Mouse (Mus musculus): ENCODE results near the gene Urb2. TPM values are rescaled to one million over a fixed set of nuclear protein-coding genes. Genes with fewer than 3 reads are reported as not detected.
"Not testable (repeated sequence)": the region's sequence is repeated elsewhere in the genome, so short reads cannot be mapped to it uniquely, and the experiment has no call there.

The Urb2 gene
- polyA plus RNA-seq, 1 experiment from 2014 or later: 5.5 TPM

DNA sequence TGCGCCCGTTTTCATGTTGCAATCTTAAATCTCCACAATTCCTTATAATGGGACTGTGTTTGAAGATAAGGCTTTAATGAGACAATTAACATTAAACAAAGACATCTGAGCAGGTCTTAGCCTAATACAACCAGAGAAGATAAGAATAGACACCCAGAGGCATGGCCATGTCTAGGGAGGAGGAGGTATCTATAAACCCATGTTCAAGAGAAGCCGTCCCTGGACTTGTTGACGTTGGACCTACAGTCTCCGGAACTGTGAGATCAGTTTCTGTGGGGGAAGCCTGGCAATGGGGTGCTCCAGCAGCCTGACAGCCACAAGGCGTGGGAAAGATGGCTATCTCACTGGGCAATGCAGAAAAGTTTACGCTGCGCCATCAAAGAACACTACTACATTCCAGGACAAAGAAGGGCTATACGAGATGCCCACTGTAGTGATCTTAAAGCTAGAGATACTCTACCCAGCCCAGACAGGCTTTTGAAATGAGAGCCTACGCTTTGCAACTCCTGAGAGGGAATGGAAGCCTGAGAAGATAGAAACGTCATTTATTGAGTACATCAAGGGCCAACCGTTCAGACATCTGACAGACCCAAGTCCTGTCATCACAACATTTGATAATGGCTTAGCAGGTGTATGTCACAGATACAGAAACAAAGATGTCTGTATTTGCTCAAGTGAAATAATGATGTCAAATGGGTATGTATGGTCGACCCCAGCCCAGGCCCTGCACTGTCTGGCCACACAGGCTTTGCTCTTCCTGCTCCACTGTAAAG, 30.8 kb upstream of the Urb2 start:
- H3K9me3 ChIP-seq (replicated peaks): no peaks in the 10 kb centered on the region
- no peaks in the 10 kb centered on the region for H3K27me3 ChIP-seq
- H3K4me1 ChIP-seq: no peaks in the 10 kb centered on the region
- WGBS: 81% methylated on average over 13 of the region's 13 CpGs
- peaks cover 22% of the 10 kb centered on the region for H3K36me3 ChIP-seq
- no peak overlapping the region for H3K4me3 ChIP-seq (replicated peaks)
- H3K9ac ChIP-seq: no peak overlapping the region
- H3K4me2 ChIP-seq: no peak overlapping the region
- ATAC-seq (replicated peaks; ENCODE audit: low FRiP score): no peak
- H3K27ac ChIP-seq: no peak overlapping the region

DNA sequence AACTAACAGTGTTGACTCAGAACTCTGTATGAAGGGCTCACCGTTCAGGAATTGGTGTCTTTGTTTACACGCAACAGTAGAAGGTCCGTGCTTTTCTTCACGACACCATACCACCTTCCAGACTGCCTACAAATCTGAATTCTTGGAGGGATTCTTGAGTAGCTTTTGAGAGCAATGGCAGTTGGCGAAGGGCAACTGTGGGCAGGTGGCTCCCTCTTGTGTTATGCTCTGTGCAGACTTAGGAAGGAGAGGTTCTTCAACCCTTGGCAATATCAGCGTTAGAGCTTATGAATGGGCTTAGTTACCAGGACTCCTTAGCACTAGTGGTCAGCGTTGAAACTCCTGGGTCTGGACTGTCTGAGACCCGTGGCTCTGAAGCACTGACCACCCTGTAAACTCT, 28.7 kb upstream of the Urb2 start:
- Histone ChIP-seq H3K4me2 (no peak overlapping the region), H3K36me3 (peaks cover 40% of the 10 kb centered on the region), H3K4me3 (replicated peaks) (no peak overlapping the region), H3K27ac (no peak overlapping the region), H3K9me3 (replicated peaks) (no peaks in the 10 kb centered on the region), H3K4me1 (no peaks in the 10 kb centered on the region), H3K27me3 (no peaks in the 10 kb centered on the region), H3K9ac (no peak overlapping the region)
- ATAC-seq (replicated peaks; ENCODE audit: low FRiP score): no peak
- 90% methylated on average over 8 of the region's 8 CpGs for WGBS

DNA sequence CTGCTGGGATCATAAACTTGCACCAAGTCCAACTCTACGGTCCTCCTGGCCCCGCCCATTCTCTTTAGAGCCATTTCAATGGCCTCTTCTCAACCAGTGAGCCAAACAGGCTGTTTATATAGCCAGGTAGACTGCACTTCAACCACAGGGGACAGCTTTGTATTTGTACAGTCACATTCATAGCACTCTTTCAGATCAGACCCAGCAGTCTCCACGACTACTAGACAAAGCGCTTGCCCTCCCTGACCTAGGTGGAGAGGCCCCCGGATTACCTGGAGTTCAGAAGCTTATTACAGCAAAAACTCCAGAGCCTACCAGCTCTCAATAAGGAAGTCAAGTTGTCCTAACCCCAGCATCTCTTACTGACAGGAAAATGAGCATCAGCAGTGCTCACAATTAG, 27.7 kb upstream of the Urb2 start:
- H3K4me1 ChIP-seq: no peaks in the 10 kb centered on the region
- no peak overlapping the region for H3K27ac ChIP-seq
- no peak for ATAC-seq (replicated peaks; ENCODE audit: low FRiP score)
- no peak overlapping the region for H3K9ac ChIP-seq
- no peaks in the 10 kb centered on the region for H3K27me3 ChIP-seq
- WGBS: 88% methylated on average over 5 of the region's 5 CpGs
- no peak overlapping the region for H3K4me2 ChIP-seq
- H3K36me3 ChIP-seq: peaks cover 49% of the 10 kb centered on the region
- H3K9me3 ChIP-seq (replicated peaks): no peaks in the 10 kb centered on the region
- no peak overlapping the region for H3K4me3 ChIP-seq (replicated peaks)

DNA sequence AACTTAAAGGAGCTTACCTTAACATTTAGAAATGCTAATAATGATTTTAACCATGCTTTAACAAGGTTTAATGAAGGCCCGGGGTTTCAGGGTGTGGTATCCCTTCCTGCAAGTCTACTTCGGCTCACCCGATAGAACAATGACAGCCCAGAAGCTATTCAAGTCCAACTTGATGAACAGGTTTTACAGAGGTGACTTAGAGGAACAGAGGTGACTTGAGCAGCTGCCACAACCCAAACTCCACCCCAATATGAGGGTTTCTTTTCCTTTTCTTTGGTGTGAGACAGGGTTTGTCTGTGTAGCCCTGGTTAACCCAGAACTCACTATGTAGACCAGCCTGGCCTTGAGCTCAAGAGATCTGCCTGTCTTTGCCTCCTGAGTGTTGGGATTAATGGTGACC, 27.3 kb upstream of the Urb2 start:
- whole genome bisulfite sequencing: 81% methylated on average over 3 of the region's 3 CpGs
- Histone ChIP-seq H3K9me3 (replicated peaks) (no peaks in the 10 kb centered on the region), H3K9ac (no peak overlapping the region), H3K27me3 (no peaks in the 10 kb centered on the region), H3K4me2 (no peak overlapping the region), H3K4me1 (no peaks in the 10 kb centered on the region), H3K27ac (no peak overlapping the region), H3K36me3 (peaks cover 53% of the 10 kb centered on the region), H3K4me3 (replicated peaks) (no peak overlapping the region)
- ATAC-seq (replicated peaks; ENCODE audit: low FRiP score): no peak

DNA sequence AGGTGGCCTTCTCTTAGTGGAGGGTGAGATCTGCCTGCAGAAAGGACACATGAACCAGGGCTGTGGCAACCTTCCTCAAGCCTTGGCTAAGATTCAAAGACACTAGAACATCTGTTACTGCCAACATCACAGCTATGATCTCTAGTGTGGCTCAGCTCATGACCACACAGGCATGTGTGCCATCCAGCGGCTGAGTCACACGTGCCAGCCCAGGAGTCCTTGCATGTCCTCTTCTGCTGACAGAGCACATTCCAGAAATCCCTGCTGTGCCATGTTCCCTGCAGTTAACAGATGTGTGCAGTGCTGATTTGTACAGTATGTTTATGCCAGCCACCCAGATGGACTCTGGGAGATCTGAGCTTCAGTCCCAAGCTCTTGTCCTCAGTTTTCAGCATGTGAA, 21.7 kb upstream of the Urb2 start:
- no peak for ATAC-seq (replicated peaks; ENCODE audit: low FRiP score)
- 90% methylated on average over 2 of the region's 2 CpGs for WGBS
- Histone ChIP-seq H3K36me3 (peaks cover 93% of the 10 kb centered on the region), H3K27ac (no peak overlapping the region), H3K9me3 (replicated peaks) (no peaks in the 10 kb centered on the region), H3K4me3 (replicated peaks) (no peak overlapping the region), H3K4me2 (no peak overlapping the region), H3K9ac (no peak overlapping the region), H3K27me3 (no peaks in the 10 kb centered on the region), H3K4me1 (no peaks in the 10 kb centered on the region)

DNA sequence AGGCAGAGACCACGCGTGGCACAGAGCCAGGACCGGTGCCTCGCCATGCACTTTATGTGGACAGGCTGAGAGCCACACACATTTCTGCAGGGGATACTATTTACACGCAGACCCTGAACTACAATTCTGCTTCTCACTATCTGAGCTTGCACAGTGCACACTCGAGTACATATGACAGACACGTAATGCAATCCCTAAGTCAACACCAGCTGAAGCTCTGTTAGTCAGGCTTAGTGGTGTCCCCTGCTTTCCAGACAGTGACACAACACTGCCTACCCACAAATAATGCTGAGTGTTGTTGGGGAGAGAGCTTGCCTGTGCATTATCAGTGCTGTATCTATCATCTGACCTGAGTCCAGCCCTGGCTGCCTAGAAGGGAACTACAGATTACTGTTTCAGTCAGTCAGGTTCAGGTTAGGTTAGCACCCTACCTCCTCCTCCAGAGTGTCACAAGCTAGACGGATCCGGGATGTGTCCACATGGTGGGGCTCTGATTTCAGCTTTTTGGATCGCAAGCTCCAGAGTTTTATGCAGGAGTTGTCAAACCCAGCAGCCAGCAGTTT, 18.7 kb upstream of the Urb2 start:
- no peak overlapping the region for H3K4me2 ChIP-seq
- H3K4me1 ChIP-seq: no peaks in the 10 kb centered on the region
- ATAC-seq (replicated peaks; ENCODE audit: low FRiP score): no peak
- H3K36me3 ChIP-seq: peaks cover 96% of the 10 kb centered on the region
- no peak overlapping the region for H3K4me3 ChIP-seq (replicated peaks)
- H3K27me3 ChIP-seq: no peaks in the 10 kb centered on the region
- no peaks in the 10 kb centered on the region for H3K9me3 ChIP-seq (replicated peaks)
- no peak overlapping the region for H3K27ac ChIP-seq
- no peak overlapping the region for H3K9ac ChIP-seq
- WGBS: 74% methylated on average over 10 of the region's 10 CpGs

DNA sequence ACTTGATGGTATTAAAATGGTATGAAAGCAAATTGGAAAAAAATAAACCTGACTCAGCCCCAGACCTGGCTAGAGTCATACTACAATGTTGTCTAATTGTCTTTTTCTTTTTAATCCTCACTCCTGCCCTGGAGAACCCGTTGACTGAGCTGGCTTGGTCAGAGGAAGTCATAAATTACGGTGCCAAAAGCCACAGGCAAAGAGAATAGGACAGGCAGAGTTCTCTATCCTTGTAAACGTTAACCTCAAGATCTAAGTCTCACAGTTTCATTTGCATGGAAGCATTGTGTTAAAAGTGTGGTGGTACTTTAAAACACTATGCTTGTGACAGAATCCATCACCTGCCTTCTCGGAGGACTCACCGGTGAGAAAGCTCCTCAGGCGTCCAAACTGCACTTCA, 13.5 kb upstream of the Urb2 start:
- H3K4me3 ChIP-seq (replicated peaks): no peak overlapping the region
- peaks cover 3% of the 10 kb centered on the region; the same call in 1 of the 2 replicates for H3K4me1 ChIP-seq
- H3K9me3 ChIP-seq (replicated peaks): no peaks in the 10 kb centered on the region
- H3K9ac ChIP-seq: no peak overlapping the region
- no peak for ATAC-seq (replicated peaks; ENCODE audit: low FRiP score)
- peaks cover 73% of the 10 kb centered on the region for H3K36me3 ChIP-seq
- H3K27ac ChIP-seq: no peak overlapping the region
- WGBS: 50% methylated on average over 6 of the region's 6 CpGs
- H3K27me3 ChIP-seq: no peaks in the 10 kb centered on the region
- H3K4me2 ChIP-seq: no peak overlapping the region

DNA sequence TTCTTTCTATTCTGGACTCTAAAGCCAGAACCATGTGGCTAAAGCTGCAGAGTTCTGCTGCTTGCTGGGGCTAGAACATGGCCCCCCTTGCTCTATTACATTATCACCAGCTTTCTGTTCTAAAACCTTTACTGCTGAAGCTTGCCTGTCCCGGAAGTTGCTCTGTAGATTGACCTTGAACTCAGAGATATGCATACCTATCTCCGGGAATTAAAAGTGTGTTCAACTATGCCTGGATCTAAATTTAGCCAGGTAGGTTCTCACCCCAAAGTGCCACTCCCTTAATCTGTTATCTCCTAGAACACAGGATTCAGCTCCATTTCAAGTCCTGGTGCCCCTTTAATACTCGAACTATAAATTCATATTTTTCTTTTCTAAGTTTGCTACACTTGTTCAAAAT, 9.7 kb upstream of the Urb2 start:
- 81% methylated on average over 3 of the region's 3 CpGs for WGBS
- no peaks in the 10 kb centered on the region for H3K27me3 ChIP-seq
- no peak overlapping the region for H3K4me3 ChIP-seq (replicated peaks)
- H3K4me1 ChIP-seq: peaks cover 3% of the 10 kb centered on the region; the same call in 1 of the 2 replicates
- no peak overlapping the region for H3K4me2 ChIP-seq
- ATAC-seq (replicated peaks; ENCODE audit: low FRiP score): no peak
- H3K9ac ChIP-seq: no peak overlapping the region
- H3K36me3 ChIP-seq: peaks cover 35% of the 10 kb centered on the region
- H3K9me3 ChIP-seq (replicated peaks): no peaks in the 10 kb centered on the region
- no peak overlapping the region for H3K27ac ChIP-seq

DNA sequence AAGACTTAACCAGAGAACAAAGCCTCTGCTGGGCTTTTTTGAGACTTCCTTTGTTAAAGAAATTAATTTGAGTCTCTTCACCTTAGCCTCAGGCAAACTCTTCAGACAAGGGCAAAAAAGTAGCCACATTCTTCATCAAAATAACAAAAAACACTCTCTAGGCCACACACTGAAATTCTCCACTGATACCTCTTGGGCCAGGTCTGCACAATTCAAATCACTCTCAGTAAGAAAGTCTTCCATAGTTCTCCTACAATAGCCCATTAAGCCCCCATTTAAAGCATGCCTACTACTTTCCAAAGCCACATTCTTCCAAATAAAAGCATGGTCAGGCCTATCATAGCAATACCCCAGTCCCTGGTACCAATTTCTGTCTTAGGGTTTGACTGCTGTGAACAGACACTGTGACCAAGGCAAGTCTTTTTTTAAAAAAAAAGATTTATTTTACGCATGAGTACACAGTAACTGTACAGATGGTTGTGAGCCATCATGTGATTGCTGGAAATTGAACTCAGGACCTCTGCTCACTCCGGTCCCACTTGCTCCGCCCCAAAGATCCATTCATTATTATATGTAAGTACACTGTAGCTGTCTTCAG, 9.2 kb upstream of the Urb2 start:
- peaks cover 30% of the 10 kb centered on the region for H3K36me3 ChIP-seq
- 96% methylated on average over 3 of the region's 3 CpGs for whole genome bisulfite sequencing
- H3K4me1 ChIP-seq: peaks cover 3% of the 10 kb centered on the region; the same call in 1 of the 2 replicates
- H3K9ac ChIP-seq: no peak overlapping the region
- no peaks in the 10 kb centered on the region for H3K27me3 ChIP-seq
- H3K27ac ChIP-seq: no peak overlapping the region
- no peak for ATAC-seq (replicated peaks; ENCODE audit: low FRiP score)
- no peak overlapping the region for H3K4me2 ChIP-seq
- no peak overlapping the region for H3K4me3 ChIP-seq (replicated peaks)
- H3K9me3 ChIP-seq (replicated peaks): no peaks in the 10 kb centered on the region

DNA sequence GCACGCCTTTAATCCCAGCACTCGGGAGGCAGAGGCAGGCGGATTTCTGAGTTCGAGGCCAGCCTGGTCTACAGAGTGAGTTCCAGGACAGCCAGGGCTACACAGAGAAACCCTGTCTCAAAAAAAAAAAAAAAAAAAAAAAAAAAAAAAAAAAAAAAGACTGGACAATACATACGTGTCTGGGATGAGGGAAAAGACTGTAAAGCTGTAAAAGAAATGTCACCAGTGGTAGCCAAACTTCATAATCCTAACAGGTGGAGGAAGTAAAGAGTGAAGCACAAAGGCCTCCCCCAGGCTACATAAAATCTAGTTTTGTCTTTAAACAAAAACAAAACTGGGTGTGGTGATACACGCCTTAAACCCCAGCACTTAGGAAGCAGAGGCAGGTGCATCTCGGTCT, 7.0 kb upstream of the Urb2 start:
- H3K4me1 ChIP-seq; H3K27me3 ChIP-seq; H3K4me3 ChIP-seq (replicated peaks); H3K27ac ChIP-seq; H3K9ac ChIP-seq; H3K36me3 ChIP-seq; ATAC-seq (replicated peaks; ENCODE audit: low FRiP score); H3K9me3 ChIP-seq (replicated peaks); H3K4me2 ChIP-seq: not testable (repeated sequence)
- WGBS: 91% methylated on average over 7 of the region's 7 CpGs

DNA sequence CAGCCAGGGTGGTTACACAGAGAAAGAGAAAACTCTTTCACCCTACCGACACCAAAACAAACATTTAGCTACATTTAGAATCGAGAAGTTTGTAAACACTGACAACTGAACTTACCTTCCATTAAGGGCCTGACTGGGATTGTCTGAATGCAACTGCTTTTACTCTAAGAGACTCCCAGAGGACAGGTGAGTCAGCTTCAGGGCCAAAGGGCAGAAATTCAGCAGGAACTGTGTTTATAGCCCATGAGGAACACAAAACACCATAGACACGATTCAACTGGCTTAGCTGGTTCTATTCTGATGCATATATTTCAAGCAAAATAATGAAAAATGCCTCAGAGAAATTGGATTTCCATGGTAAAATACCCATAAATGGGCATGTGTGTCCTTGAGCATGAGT, 6.6 kb upstream of the Urb2 start:
- H3K9me3 ChIP-seq (replicated peaks): no peaks in the 10 kb centered on the region
- 83% methylated on average over 3 of the region's 3 CpGs for WGBS
- no peak for ATAC-seq (replicated peaks; ENCODE audit: low FRiP score)
- peaks cover 12% of the 10 kb centered on the region for H3K4me1 ChIP-seq
- peaks cover 4% of the 10 kb centered on the region; the same call in 1 of the 2 replicates for H3K36me3 ChIP-seq
- no peak overlapping the region for H3K27ac ChIP-seq
- H3K27me3 ChIP-seq: no peaks in the 10 kb centered on the region
- no peak overlapping the region for H3K4me2 ChIP-seq
- H3K4me3 ChIP-seq (replicated peaks): no peak overlapping the region
- H3K9ac ChIP-seq: no peak overlapping the region

DNA sequence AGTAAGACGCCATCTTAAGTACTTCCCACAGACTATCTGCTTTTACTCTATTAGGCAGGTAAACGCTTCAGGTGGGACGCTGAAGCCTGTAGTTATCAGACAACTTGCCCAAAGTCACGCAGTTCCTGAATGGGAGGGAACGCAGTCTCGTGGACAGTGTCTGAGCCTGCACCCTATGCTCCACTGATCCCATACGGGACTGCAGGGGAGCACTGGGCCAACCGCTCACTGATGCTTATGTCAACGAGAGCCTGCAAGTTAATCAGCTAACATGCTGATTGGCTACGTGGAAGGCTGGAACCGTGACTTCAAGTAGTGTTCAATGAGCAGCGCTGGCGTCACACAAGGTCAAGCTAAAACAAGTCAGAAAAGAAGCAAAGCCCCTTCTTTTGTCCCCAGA, 1.5 kb upstream of the Urb2 start:
- Histone ChIP-seq H3K9ac (peak overlapping the region; percentile 81; the same call in 1 of the 2 replicates), H3K4me1 (peaks cover 28% of the 10 kb centered on the region), H3K27me3 (no peaks in the 10 kb centered on the region), H3K36me3 (peaks cover 16% of the 10 kb centered on the region), H3K9me3 (replicated peaks) (no peaks in the 10 kb centered on the region), H3K4me2 (peak overlapping the region; percentile 65), H3K4me3 (replicated peaks) (peak overlapping the region; percentile 91), H3K27ac (no peak overlapping the region)
- WGBS: 26% methylated on average over 13 of the region's 13 CpGs
- ATAC-seq (replicated peaks; ENCODE audit: low FRiP score): 0 out of 2 replicates have a peak, but pooled peaks have one; percentile 30

Measured in kidney, embryonic 15.5 days (tissue).